Mouse (Mus musculus) CH12.LX (cell line): ENCODE results near the gene Zfp692. TPM values are rescaled to one million over a fixed set of nuclear protein-coding genes. Genes with fewer than 3 reads are reported as not detected.
A peak's percentile ranks its signal among the peaks of the same experiment; 100 is the strongest.
"Not testable (repeated sequence)": the region's sequence is repeated elsewhere in the genome, so short reads cannot be mapped to it uniquely, and the experiment has no call there.

Experiments used
- DNase-seq: peaks from one replicate; pipeline ENCODE4 v3.0.0-alpha.2; 2013; ENCODE audit errors: extremely low read depth
- H3K27ac ChIP-seq: 2 replicates; pipeline ENCODE4 v1.5.1; 2012; ENCODE audit warnings: low read depth, mild to moderate bottlenecking, control low read depth, moderate library complexity; ENCODE audit not compliant: insufficient read depth
- H3K27me3 ChIP-seq: replicated peaks from 2 replicates; pipeline ENCODE3; 2012; ENCODE audit warnings: inconsistent platforms
- H3K36me3 ChIP-seq, 2 experiments: replicated peaks in 1 of 2; 2 replicates each; pipeline versions ENCODE3 to v1.6.1; 2012; ENCODE audit warnings: inconsistent platforms in 1 of 2, low read length in 1 of 2, mild to moderate bottlenecking in 1 of 2, mixed read lengths in 1 of 2, moderate library complexity in 1 of 2; ENCODE audit not compliant: control insufficient read depth in 1 of 2, insufficient read depth in 1 of 2
- H3K4me1 ChIP-seq, 2 experiments: 2 replicates each; pipeline ENCODE4 v1.6.1; 2012; ENCODE audit warnings: inconsistent platforms in 1 of 2, moderate library complexity in 1 of 2; ENCODE audit not compliant: insufficient read depth in 2 of 2, control insufficient read depth in 1 of 2
- H3K4me2 ChIP-seq: 2 replicates; pipeline ENCODE4 v1.6.1; 2012; ENCODE audit warnings: low read depth, mild to moderate bottlenecking, control low read depth; ENCODE audit not compliant: poor library complexity, insufficient read depth, severe bottlenecking
- H3K4me3 ChIP-seq, 3 experiments: fragments of 150-350 bp in 1 of 3; sonication (generic) in 1 of 3; replicated peaks in 1 of 3; 2 replicates each; pipeline versions ENCODE3 to v1.5.1; 2011 to 2012; ENCODE audit warnings: low read depth in 2 of 3, low read length in 2 of 3, mild to moderate bottlenecking in 2 of 3, moderate library complexity in 2 of 3, control low read depth in 1 of 3, improper control_type of control experiment in 1 of 3, inconsistent platforms in 1 of 3, mixed read lengths in 1 of 3; ENCODE audit not compliant: poor library complexity in 1 of 3
- H3K79me2 ChIP-seq: replicated peaks from 2 replicates; pipeline ENCODE4 v1.6.1; 2012; ENCODE audit warnings: mild to moderate bottlenecking, moderate library complexity; ENCODE audit not compliant: control insufficient read depth, poor library complexity, insufficient read depth, severe bottlenecking; ENCODE audit errors: extremely low read depth
- H3K9ac ChIP-seq: 2 replicates; pipeline ENCODE4 v1.6.1; 2012; ENCODE audit warnings: low read depth, mild to moderate bottlenecking, control low read depth, moderate library complexity; ENCODE audit not compliant: insufficient read depth
- H3K9me3 ChIP-seq: replicated peaks from 2 replicates; pipeline ENCODE3; 2012; ENCODE audit warnings: low read length, inconsistent platforms, mixed read lengths
- BHLHE40 ChIP-seq: IDR thresholded peaks from 2 replicates; pipeline ENCODE4 v1.6.1; 2011; ENCODE audit warnings: mild to moderate bottlenecking, low read depth, low read length, improper control_type of control experiment
- CTCF ChIP-seq, 2 experiments: IDR thresholded peaks in 1 of 2; conservative IDR thresholded peaks in 1 of 2; 2 replicates each; pipeline ENCODE4 v1.5.1; 2011 to 2012; ENCODE audit warnings: low read depth in 2 of 2, low read length in 2 of 2, improper control_type of control experiment in 1 of 2, inconsistent platforms in 1 of 2, mild to moderate bottlenecking in 1 of 2, moderate library complexity in 1 of 2
- E2F4 ChIP-seq: IDR thresholded peaks from 2 replicates; pipeline ENCODE4 v1.6.1; 2011; ENCODE audit warnings: low read depth, low read length, improper control_type of control experiment; ENCODE audit not compliant: insufficient replicate concordance
- EP300 ChIP-seq: IDR thresholded peaks from 2 replicates; pipeline ENCODE4 v1.6.1; 2011; ENCODE audit warnings: low read length, improper control_type of control experiment
- GABPA ChIP-seq: IDR thresholded peaks from 2 replicates; pipeline ENCODE4 v1.6.1; 2012; ENCODE audit warnings: low read depth, low read length, improper control_type of control experiment, inconsistent platforms; ENCODE audit not compliant: insufficient replicate concordance
- HCFC1 ChIP-seq: IDR thresholded peaks from 2 replicates; pipeline ENCODE4 v1.6.1; 2012; ENCODE audit warnings: low read depth, mild to moderate bottlenecking, inconsistent platforms, low read length, improper control_type of control experiment
- JUN ChIP-seq: IDR thresholded peaks from 2 replicates; pipeline ENCODE4 v1.6.1; 2011; ENCODE audit warnings: low read depth, mild to moderate bottlenecking, low read length, improper control_type of control experiment, moderate library complexity; ENCODE audit not compliant: insufficient read depth
- JUND ChIP-seq: conservative IDR thresholded peaks from 2 replicates; pipeline ENCODE4 v1.6.1; 2011; ENCODE audit warnings: low read depth, low read length, improper control_type of control experiment
- MAX ChIP-seq: IDR thresholded peaks from 2 replicates; pipeline ENCODE4 v1.6.1; 2011; ENCODE audit warnings: low read length, improper control_type of control experiment
- MXI1 ChIP-seq: IDR thresholded peaks from 2 replicates; pipeline ENCODE4 v1.6.1; 2011; ENCODE audit warnings: mild to moderate bottlenecking, low read depth, low read length, improper control_type of control experiment
- NRF1 ChIP-seq: IDR thresholded peaks from 2 replicates; pipeline ENCODE4 v1.6.1; 2014; ENCODE audit warnings: low read depth, mild to moderate bottlenecking, inconsistent platforms, low read length, improper control_type of control experiment, moderate library complexity
- POLR2A ChIP-seq: IDR thresholded peaks from 2 replicates; pipeline ENCODE4 v1.6.1; 2011; ENCODE audit warnings: low read depth, mild to moderate bottlenecking, improper control_type of control experiment, low read length
- SMC3 ChIP-seq: IDR thresholded peaks from 2 replicates; pipeline ENCODE4 v1.6.1; 2011; ENCODE audit warnings: low read depth, low read length, improper control_type of control experiment
- TBP ChIP-seq: conservative IDR thresholded peaks from 2 replicates; pipeline ENCODE4 v1.6.1; 2011; ENCODE audit warnings: low read depth, low read length, improper control_type of control experiment
- TCF12 ChIP-seq: IDR thresholded peaks from 2 replicates; pipeline ENCODE4 v1.6.1; 2014; ENCODE audit warnings: low read depth, mild to moderate bottlenecking, inconsistent platforms, low read length, improper control_type of control experiment
- ZC3H11A ChIP-seq: IDR thresholded peaks from 2 replicates; pipeline ENCODE4 v1.6.1; 2012; ENCODE audit warnings: low read depth, mild to moderate bottlenecking, inconsistent platforms, low read length, improper control_type of control experiment
- ZKSCAN1 ChIP-seq: IDR thresholded peaks from 2 replicates; pipeline ENCODE4 v1.6.1; 2012; ENCODE audit warnings: low read depth, inconsistent platforms, low read length, improper control_type of control experiment, borderline replicate concordance
- ZMIZ1 ChIP-seq: IDR thresholded peaks from 2 replicates; pipeline ENCODE4 v1.6.1; 2012; ENCODE audit warnings: low read depth, mild to moderate bottlenecking, inconsistent platforms, low read length, improper control_type of control experiment
- dilution Hi-C: fragments of 300-500 bp; cut with MboI; formaldehyde crosslinking; loops from 2 replicates; pipeline ENCODE4 v1.14.3; 2020; ENCODE audit warnings: low sequenced_read_pairs; ENCODE audit not compliant: extremely low pct_unique_long_range_greater_than_20kb, extremely low pct_ligation_motif_present
- in situ Hi-C: fragments of 300-500 bp; cut with MboI; formaldehyde crosslinking; loops from 3 replicates; pipeline ENCODE4 v1.14.3; 2019; ENCODE audit warnings: low sequenced_read_pairs, low pct_ligation_motif_present, low pct_unique_long_range_greater_than_20kb, mixed read lengths
- polyA plus RNA-seq: library from polyadenylated mRNA; unstranded; fragments of >175 nt; gene quantifications from 2 replicates; pipeline ENCODE4 v1.2.1, GENCODE M21; 2012; ENCODE audit warnings: low read depth; ENCODE audit not compliant: insufficient read length
- total RNA-seq, 2 experiments: library from RNA; depleted of rRNA; stranded (reverse); fragments of 300-350 nt in 1 of 2; fragments of >200 nt in 1 of 2; gene quantifications; 2 replicates each; pipeline ENCODE4 v1.2.3; 2012 to 2014

The Zfp692 gene
- total and polyA plus RNA-seq, 3 experiments = 13.1 to 18.7 (median 17.7) TPM

DNA sequence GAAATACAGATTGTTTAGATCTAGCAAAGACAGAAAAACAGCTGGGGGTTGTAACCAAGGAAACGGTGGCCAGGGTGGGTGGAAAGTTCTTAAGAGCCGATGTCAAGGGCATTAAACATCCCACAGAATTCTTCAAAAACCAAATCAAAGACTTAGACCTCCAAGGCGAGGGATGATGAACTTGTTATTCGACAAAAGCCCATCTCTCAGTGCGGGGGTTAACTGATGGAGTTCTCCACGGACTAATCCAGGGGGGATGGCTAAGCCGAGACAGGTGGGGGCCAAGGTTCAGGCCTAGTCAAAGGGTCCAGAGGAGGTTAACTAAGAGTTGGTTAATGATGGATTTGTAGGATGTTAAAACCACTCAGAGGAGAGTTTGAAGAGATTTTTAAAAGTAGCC lies 3.3 kb upstream of the Zfp692 start:
- H3K36me3 ChIP-seq = peaks cover 0 to under 1% of the 10 kb centered on the region in 2 experiments
- in situ Hi-C loops = loop anchor here (10.0 kb wide), 2 partner anchors 119 to 349 kb away; no protein-coding TSS in a partner anchor
- H3K27me3 ChIP-seq = peaks cover 8% of the 10 kb centered on the region
- no peaks in the 10 kb centered on the region for H3K9me3 ChIP-seq
- no peak for TF ChIP-seq NRF1
- no peak overlapping the region for H3K4me3 ChIP-seq
- dilution Hi-C loops = no loop called here
- H3K79me2 ChIP-seq = no peaks in the 10 kb centered on the region
- H3K4me2 ChIP-seq = peak overlapping the region; percentile 57; the same call in 1 of the 2 replicates
- H3K4me1 ChIP-seq = peaks cover 10 to 36% of the 10 kb centered on the region in 2 experiments
- no peak for DNase-seq
- no peak overlapping the region for H3K27ac ChIP-seq
- H3K9ac ChIP-seq = no peak overlapping the region

DNA sequence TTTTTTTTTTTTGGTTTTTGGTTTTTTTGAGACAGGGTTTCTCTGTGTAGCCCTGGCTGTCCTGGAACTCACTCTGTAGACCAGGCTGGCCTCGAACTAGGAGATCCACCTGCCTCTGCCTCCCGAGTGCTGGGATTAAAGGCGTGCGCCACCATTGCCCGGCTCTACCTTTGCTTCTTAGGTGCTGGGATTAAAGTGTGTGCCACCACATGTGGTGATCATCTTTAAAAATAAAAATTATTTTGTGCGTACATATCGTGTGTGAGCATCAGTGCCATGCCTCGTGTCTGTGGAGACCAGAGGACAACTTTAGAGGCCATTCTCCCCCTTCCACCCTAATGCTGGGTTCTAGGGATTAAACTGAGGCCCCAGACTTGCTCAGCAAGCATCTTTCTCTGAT lies 1.6 kb upstream of the Zfp692 start:
- H3K9ac ChIP-seq, H3K79me2 ChIP-seq, H3K4me2 ChIP-seq, H3K9me3 ChIP-seq, dilution Hi-C loops, DNase-seq, H3K4me3 ChIP-seq, H3K27ac ChIP-seq, H3K27me3 ChIP-seq: not testable (repeated sequence)
- H3K36me3 ChIP-seq = peaks cover 3 to 18% of the 10 kb centered on the region in 2 experiments
- 0 out of 2 replicates have a peak, but pooled peaks have one; percentile 66 for TF ChIP-seq TBP
- in situ Hi-C loops = loop anchor here (10.0 kb wide), 2 partner anchors 120 to 350 kb away; no protein-coding TSS in a partner anchor
- peaks cover 10 to 36% of the 10 kb centered on the region in 2 experiments for H3K4me1 ChIP-seq

DNA sequence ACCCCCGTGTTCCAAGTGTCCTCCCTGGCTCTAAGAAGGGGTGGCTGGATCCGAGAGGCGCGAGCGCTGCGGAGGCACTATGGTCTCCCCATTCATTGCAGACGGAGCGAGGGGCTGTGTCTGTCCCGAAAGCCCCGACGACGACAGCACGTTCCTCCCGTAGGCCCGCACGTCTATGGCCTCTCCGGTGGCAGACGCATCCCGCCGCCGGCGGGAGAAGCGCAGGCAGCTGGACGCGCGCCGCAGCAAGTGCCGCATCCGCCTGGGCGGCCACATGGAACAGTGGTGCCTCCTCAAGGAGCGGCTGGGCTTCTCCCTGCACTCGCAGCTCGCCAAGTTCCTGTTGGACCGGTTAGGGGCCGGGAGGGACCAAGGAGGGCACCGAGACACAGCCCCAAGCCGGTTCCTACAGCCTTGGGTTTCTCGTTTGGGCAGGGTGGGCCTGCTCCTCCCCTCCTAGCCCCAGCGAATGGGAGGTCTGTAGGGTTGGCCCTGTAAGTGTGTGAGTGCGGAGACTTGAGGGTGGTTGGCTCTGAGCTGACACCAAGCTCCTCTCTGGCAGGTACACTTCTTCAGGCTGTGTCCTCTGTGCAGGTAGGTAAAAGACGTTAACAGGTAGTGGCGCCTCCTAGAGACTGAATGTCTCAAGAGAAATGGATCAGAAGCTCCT lies 677 bp downstream of the Zfp692 start:
- peaks cover 8 to 24% of the 10 kb centered on the region in 2 experiments for H3K4me1 ChIP-seq
- DNase-seq = no peak
- peaks cover 3 to 38% of the 10 kb centered on the region in 2 experiments for H3K36me3 ChIP-seq
- H3K4me2 ChIP-seq = peak overlapping the region; percentile 55
- no peaks in the 10 kb centered on the region for H3K9me3 ChIP-seq
- dilution Hi-C loops (no loop called here), in situ Hi-C loops (loop anchor here (10.0 kb wide), 2 partner anchors 123 to 353 kb away; no protein-coding TSS in a partner anchor)
- TF ChIP-seq ZC3H11A (no peak), JUND (no peak), MAX (no peak), BHLHE40 (no peak), ZMIZ1 (no peak), E2F4 (no peak), TBP (no peak), CTCF (conservative IDR thresholded peaks at IDR 0.05 in 1 of 2, IDR thresholded peaks at IDR 0.05 in 1 of 2; ENCODE audit: low read depth in 2 of 2, low read length in 2 of 2) (peak in 1 of 2 experiments; percentile 55; a peak in 2 of 4 replicates), TCF12 (0 out of 2 replicates have a peak, but pooled peaks have one; percentile 12), POLR2A (no peak), NRF1 (no peak), JUN (no peak), GABPA (no peak), MXI1 (no peak), EP300 (no peak), SMC3 (0 out of 2 replicates have a peak, but pooled peaks have one; percentile 6), ZKSCAN1 (no peak), HCFC1 (no peak)
- TF ChIP-seq, all 38 proteins: peak for 3
- Histone ChIP-seq H3K27me3 (no peaks in the 10 kb centered on the region), H3K4me3 (peak overlapping the region; percentile 19 to 62 (median 56)), H3K27ac (no peak overlapping the region), H3K9ac (peak overlapping the region; percentile 17), H3K79me2 (no peaks in the 10 kb centered on the region)
